Mouse (Mus musculus) ES-E14 (cell line): ENCODE data around the gene Mxra7.

ENCODE experiments used
- HCFC1 ChIP-seq: IDR thresholded peaks from 2 replicates; pipeline ENCODE4 v1.6.1; 2012; ENCODE audit warnings: low read length, inconsistent platforms, borderline replicate concordance; ENCODE audit not compliant: insufficient read depth
- ZNF384 ChIP-seq: IDR thresholded peaks from 2 replicates; pipeline ENCODE4 v1.6.1; 2012; ENCODE audit warnings: low read depth, low read length, inconsistent platforms

DNA sequence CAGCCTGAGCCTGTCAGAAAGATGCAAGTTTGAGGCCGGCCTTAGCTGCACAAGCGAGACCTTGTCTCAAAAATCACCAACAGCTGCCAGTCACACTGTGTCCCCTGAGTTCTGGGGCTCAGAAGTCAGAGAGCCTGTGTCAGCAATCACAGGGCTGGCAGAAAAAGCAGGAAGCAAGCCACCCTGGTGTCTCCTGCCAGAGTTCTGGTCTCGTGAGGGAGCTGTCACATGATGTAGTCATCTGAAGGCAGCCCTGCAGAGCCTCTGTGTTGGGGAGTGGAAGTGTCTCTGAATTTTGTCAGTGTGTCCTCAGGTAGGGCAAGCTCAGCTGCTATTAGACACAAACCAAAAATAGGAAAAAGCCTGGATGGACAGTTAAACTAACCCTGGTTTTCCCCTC lies 40.3 kb upstream of the Mxra7 start:
- TF ChIP-seq HCFC1 (no peak), ZNF384 (no peak)
